Mouse (Mus musculus): Measurements from ENCODE around the gene Agfg1.

GRCm38 (mm10) chr1:82900567-82900966, 61.3 kb downstream of the Agfg1 start:
- no peak for TF ChIP-seq CTCF (IDR thresholded peaks at IDR 0.05; ENCODE audit: low read depth)
- no peak for TF ChIP-seq EP300 (optimal IDR thresholded peaks at IDR 0.05)
